Mouse (Mus musculus): Measurements from ENCODE around the gene Gpsm1.

Gene Gpsm1

DNA sequence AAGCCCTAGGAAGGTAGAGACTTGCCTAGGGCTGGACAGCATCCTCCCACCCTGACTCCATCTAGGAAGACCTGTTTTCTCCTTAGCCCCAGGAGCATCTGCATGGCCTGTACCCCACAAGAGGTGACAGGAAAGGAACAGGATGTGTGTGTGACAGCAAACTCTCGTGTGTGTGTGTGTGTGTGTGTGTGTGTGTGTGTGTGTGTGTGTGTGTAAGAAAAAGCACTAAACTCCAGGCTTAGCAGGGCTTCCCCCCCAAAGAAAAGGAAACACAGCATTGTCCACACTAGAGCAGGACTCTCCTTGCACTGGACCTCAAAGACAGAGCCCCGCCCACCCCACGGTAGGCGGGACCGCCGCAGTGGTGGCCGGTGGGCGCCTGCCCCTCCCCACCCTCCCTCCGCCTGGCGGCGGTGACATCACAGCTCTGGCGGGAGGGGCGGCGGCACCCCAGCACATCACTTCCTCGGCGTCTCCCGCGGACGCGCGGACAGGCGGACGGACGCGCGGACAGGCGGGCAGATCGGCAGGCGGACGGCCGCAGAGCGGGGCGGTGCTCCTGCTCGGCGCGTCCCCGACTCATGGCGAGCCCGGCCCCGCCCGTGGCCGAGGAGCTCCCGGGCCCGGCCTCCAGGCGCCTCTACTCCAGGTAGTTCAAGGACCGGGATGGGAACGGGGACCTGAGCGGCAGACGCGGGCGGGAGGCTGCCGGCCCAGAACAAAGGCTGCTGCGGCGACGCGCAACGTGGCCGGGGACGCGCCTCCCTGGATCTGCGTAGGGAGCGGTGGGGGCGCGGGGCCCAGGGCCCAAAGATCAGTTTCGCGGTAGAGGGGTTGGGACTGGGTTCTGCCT, at the start of gene Gpsm1:
TSS of gene Gpsm1 (plus strand) at position 444 of the 853 bp plus-strand sequence.
- DNase-seq, result peak; percentile 78

DNA sequence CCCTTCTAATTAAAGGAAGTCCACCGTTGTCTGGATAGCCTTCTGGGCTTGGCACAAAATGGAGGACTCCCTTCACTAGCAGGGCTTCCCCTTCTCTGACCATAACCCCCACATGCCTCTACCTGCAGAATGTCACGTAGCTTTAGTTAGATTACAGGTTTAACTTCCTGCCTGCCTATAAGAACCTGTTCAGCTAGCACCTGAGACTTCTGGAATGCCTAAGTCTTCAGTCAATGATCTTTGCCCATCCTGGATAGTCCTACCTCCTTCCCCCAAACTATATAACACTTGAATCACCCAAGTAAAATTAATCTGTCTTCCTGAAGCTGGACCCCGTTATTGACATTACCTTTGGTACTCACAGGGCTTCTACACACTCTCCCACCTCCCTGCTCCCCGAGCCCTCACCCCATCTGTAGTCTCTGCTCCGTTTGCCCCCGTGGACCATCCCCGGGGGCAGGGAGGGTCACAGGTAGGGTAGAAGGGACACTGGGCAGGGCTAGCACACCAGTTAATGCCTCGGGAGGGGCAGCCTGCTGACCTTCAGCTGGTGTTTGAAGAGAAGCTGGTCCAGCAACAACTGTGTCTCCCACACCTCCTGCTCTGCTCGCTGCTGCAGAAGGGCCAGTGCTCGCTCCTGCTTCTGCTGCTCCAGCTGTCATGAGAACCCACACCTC, 49.1 kb upstream of the Gpsm1 start:
- DNase-seq, result no peak

DNA sequence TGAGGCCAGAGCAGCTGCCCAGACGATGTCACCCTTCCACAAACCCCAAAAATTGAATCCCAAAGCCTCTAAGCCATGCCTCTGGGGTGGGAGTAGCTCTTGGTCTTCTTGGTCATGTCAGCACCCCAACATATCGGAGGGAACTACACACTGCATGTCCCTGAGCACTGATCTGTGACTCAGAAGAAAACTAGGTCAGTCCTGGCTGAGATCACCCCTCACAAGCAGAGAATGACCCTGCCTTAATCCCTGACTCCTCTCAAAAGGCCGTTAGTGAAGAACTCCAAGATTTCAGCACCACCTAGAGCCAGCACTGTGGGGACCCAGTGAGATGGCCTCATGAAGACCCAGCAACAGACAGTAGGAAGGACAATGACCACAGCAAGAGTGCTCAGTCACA, 47.1 kb upstream of the Gpsm1 start:
- no peak for DNase-seq

DNA sequence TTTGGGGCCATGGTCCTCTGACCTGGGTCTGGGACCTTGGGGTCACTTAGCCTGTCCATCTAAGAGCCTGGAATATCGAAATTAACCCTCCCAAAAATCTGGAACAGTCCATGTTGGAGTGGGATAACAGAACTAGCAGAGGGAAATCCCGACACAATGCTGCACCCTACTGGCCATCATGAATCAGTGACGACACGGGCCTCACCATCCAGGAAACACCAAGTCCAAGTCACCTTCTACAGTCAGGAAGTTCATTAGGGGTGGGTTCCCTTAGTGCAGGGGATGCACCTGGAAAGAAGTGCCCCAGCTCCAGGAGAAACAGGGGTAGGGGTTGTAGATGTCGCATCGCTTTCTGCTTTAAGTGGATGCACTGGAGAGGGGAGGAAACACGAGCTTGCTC, 41.7 kb upstream of the Gpsm1 start:
- DNase-seq, result peak; percentile 57

- DNase-seq, result no peak
Measured at GRCm38 (mm10) chr2:26279712-26280111, 35.6 kb upstream of the Gpsm1 start.

- no peak for DNase-seq
Measured at GRCm38 (mm10) chr2:26280594-26280993, 34.7 kb upstream of the Gpsm1 start.

DNA sequence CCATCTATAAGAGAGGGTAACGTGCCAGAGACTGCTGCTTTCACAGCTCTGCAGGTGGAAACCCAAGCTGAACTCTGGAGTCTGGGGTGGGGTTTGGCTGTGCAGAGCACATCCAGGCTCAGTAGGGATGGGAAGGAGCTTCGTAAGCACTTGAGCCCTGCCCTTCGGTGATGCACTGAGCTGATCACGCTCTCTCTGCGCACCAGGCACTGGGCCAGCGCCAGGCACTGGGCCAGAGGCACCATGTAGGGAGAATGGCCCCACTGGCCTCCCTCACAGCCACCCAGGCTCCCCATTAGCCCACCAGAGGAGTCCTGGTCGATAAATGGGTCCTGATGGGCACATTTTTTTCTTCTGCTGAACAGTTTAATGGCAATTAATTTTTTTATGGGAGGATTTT, 29.5 kb upstream of the Gpsm1 start:
- no peak for DNase-seq

DNA sequence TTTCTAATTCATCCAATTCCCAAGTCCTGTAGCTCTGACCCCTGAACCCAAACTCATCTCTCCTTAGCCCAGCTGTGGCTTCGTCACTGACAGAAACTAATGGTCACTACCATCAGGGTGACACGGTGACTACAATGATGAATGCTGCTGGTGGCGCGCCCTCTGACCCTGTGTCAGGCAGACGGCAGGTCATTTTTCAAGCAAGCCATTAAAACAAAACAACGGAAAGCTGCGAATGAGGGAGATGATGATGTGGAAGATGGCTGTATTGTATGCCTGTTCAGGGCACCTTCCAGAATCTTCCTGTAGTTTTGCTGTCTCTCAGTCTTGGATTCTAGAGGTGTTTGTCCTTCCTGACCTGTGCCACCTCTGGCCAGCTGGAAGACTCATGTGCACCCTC, 28.9 kb upstream of the Gpsm1 start:
- no peak for DNase-seq

- DNase-seq, result no peak
Measured at GRCm38 (mm10) chr2:26290133-26290532, 25.2 kb upstream of the Gpsm1 start.

- DNase-seq, result no peak
Measured at GRCm38 (mm10) chr2:26294457-26294856, 20.9 kb upstream of the Gpsm1 start, which contains the start of gene Ccdc187. Ccdc187 (minus strand) TSS chr2:26294557.

- DNase-seq, result no peak
Measured at GRCm38 (mm10) chr2:26296606-26297195, 18.6 kb upstream of the Gpsm1 start.

GRCm38 (mm10) chr2:26298208-26298855, 17.0 kb upstream of the Gpsm1 start:
- DNase-seq, result peak; percentile 47

DNA sequence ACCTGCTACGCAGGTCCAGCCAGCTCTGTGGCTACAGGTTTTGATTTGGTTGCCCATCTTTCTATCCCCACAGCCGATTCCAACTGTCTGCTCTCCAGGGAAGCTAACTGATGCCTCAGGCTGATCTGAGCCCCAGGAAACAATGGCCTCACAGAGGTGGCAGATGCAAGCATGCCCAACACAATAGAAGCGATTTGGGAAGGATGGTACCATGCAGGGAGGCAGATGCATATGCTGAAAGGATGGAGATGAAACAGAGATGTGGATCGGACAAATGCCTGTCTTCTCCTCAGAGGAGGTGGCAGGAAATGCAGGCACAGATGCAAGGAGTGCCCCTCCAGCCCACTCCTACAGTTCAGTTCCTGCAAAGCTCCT, 16.5 kb upstream of the Gpsm1 start:
- no peak for DNase-seq

- DNase-seq, result no peak
Measured at GRCm38 (mm10) chr2:26299336-26299735, 16.0 kb upstream of the Gpsm1 start.

- peak; percentile 35 for DNase-seq
Measured at GRCm38 (mm10) chr2:26300161-26300807, 15.0 kb upstream of the Gpsm1 start.

DNA sequence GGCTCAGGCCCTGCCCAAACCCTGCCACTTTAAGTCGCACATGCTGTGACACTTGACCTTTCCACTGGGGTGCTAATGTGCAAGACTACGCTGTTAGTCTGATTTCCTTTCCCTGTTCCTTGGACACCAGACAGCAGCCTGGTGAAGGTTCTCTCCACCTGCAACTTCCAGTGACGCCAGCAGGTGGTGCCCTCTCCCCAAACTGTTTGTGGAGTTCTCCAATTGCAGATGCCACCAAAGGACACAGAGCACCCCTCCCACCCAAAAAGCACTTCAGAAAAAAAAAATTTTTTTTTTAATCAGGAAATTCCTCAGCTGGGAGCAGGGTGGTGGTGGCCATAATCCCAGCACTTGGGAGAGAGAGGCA, 14.5 kb upstream of the Gpsm1 start:
- DNase-seq, result peak; percentile 91

- DNase-seq, result no peak
Measured at GRCm38 (mm10) chr2:26302005-26302503, 13.3 kb upstream of the Gpsm1 start.

GRCm38 (mm10) chr2:26304711-26305110, 10.6 kb upstream of the Gpsm1 start:
- no peak for DNase-seq

GRCm38 (mm10) chr2:26305555-26305954, 9.8 kb upstream of the Gpsm1 start:
- no peak for DNase-seq

DNA sequence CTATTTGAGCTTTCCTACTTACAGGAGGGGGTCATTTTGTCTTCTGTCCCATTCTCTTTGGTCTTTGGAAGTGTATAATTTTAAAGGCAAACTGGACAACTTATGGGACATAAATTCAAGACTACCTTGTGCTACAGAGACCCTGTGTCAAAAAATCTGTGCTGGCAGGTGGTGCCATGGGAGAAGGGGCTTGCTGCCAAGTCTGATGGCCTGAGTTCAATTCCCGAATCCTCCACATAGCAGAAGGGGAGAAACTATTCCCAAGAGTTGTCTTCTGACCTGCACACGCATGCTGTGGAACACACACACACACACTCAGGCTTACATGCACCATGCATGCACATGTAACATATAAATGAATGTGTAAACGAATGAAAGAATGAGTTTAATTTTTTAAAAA, 8.6 kb upstream of the Gpsm1 start:
- DNase-seq, result no peak

GRCm38 (mm10) chr2:26309739-26310138, 5.6 kb upstream of the Gpsm1 start:
- DNase-seq, result no peak

DNA sequence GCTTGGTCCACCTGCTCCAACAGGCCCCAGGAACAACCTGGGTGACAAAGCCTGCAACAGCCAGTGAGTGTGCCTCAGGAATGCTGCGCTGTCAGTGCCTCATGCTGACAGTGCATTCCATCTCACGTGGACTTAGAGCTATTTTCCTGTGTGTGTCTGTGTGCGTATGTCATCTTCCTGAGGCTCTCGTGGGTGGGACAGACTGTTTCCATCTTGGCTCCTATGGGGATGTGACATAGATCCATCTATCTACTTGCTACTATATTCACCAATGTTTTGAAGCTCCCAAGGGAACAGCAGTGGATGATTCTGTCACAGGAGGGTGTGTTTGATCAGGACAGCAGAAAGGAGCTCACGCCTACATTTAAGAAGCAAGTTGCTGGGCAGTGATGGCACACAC, 3.4 kb upstream of the Gpsm1 start:
- DNase-seq, result peak; percentile 38

DNA sequence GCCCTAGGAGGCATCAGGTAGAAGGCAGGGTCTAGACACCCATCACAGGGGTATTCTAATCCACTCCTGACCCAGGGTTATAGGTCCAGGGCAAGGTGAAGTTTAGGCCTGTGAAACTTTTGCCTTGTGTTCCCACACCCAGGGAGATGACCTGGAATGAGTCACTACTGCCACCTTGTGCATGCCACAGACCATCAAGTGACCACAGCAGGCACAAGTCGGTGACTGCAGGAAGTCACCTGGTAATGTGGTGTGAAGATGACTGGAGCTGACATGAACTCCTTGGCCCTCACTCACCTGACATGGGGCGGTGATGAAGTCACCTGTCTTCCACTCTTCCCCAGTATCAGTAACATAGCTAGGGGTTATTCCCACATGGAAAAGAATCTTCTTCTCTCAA, 2.5 kb upstream of the Gpsm1 start:
- DNase-seq, result no peak

All from thymus, postnatal 4 days (tissue).